7 mouse cellular contexts compared by ENCODE assay signal in genomic region chr10:119615240-119615885, GRCm38 (mm10).
A peak's percentile ranks its signal among the peaks of the same experiment; 100 is the strongest.
DNase-seq lines count a peak whose midpoint lies in the region; ATAC-seq and TF ChIP-seq lines count a peak whose summit lies in the region.

No protein-coding gene starts in this region.

- no peaks in the 10 kb centered on the region for H3K79me2 ChIP-seq in heart, adult 2 months (replicated peaks; ENCODE audit: control insufficient read depth, insufficient read depth, low read length)

- 71% methylated on average over 14 of the region's 14 CpGs for WGBS in embryonic facial prominence, embryonic 11.5 days
- WGBS in heart, adult 2 months, result 60% methylated on average over 14 of the region's 14 CpGs
- 68% methylated on average over 14 of the region's 14 CpGs for WGBS in limb, embryonic 15.5 days

- TF ChIP-seq EP300 in heart, adult 2 months (IDR thresholded peaks at IDR 0.05; ENCODE audit: insufficient read depth, low read depth, low read length), result no peak

- H3K4me2 ChIP-seq in embryonic facial prominence, embryonic 11.5 days (ENCODE audit: low read depth, low read length), result no peak overlapping the region
- 0 out of 2 replicates have a peak overlapping the region, but pooled peaks have one; percentile 0 for H3K4me2 ChIP-seq in limb, embryonic 15.5 days

- H3K27ac ChIP-seq in embryonic facial prominence, embryonic 11.5 days (replicated peaks; ENCODE audit: low read depth, low read length), result no peak overlapping the region
- H3K27ac ChIP-seq in heart, adult 2 months, result no peak overlapping the region
- peak overlapping the region; percentile 11; the same call in 1 of the 2 replicates for H3K27ac ChIP-seq in limb, embryonic 15.5 days

- no peaks in the 10 kb centered on the region for H3K27me3 ChIP-seq in embryonic facial prominence, embryonic 11.5 days (ENCODE audit: control insufficient read depth, insufficient read depth, low read length)
- no peaks in the 10 kb centered on the region for H3K27me3 ChIP-seq in heart, adult 2 months (ENCODE audit: control insufficient read depth, insufficient read depth, low read length)
- H3K27me3 ChIP-seq in limb, embryonic 15.5 days, result no peaks in the 10 kb centered on the region

- no peak overlapping the region for H3K9ac ChIP-seq in embryonic facial prominence, embryonic 11.5 days (replicated peaks; ENCODE audit: low read length)
- no peak overlapping the region for H3K9ac ChIP-seq in heart, adult 2 months (ENCODE audit: low read depth, low read length)
- H3K9ac ChIP-seq in limb, embryonic 15.5 days, result no peak overlapping the region

- H3K36me3 ChIP-seq in embryonic facial prominence, embryonic 11.5 days (replicated peaks; ENCODE audit: control insufficient read depth, insufficient read depth, low read depth, low read length), result no peaks in the 10 kb centered on the region
- H3K36me3 ChIP-seq in heart, adult 2 months (ENCODE audit: control insufficient read depth, insufficient read depth, low read length), result no peaks in the 10 kb centered on the region
- no peaks in the 10 kb centered on the region for H3K36me3 ChIP-seq in limb, embryonic 15.5 days

- peak; percentile 86 to 96 for DNase-seq in adrenal gland, adult (ENCODE audit: inconsistent age in 2 of 2, low spot score in 1 of 2)
- DNase-seq in embryonic facial prominence, embryonic 11.5 days (ENCODE audit: low spot score), result peak; percentile 67
- DNase-seq in heart, adult 2 months, result peak; percentile 74 to 79
- peak; percentile 79 for DNase-seq in kidney, adult 11 months
- DNase-seq in neural tube, embryonic 10.5 days (ENCODE audit: extremely low spot score, low spot score), result peak; percentile 36
- peak; percentile 81 to 89 for DNase-seq in urinary bladder, postnatal 36 days (ENCODE audit: low spot score in 2 of 2)

- no peak overlapping the region for H3K4me3 ChIP-seq in embryonic facial prominence, embryonic 11.5 days (ENCODE audit: low read depth, low read length)
- no peak overlapping the region for H3K4me3 ChIP-seq in heart, adult 2 months
- no peak overlapping the region for H3K4me3 ChIP-seq in limb, embryonic 15.5 days

- H3K4me1 ChIP-seq in embryonic facial prominence, embryonic 11.5 days (ENCODE audit: control insufficient read depth, insufficient read depth, low read length), result no peaks in the 10 kb centered on the region
- H3K4me1 ChIP-seq in heart, adult 2 months (ENCODE audit: control insufficient read depth, insufficient read depth, low read length), result peaks cover 4% of the 10 kb centered on the region
- peaks cover 24% of the 10 kb centered on the region for H3K4me1 ChIP-seq in limb, embryonic 15.5 days

- no peak for TF ChIP-seq POLR2A in heart, adult 2 months (IDR thresholded peaks at IDR 0.05; ENCODE audit: insufficient read depth, low read depth, low read length)

- TF ChIP-seq CTCF in heart, adult 2 months (IDR thresholded peaks at IDR 0.05), result no peak

- no peaks in the 10 kb centered on the region for H3K9me3 ChIP-seq in embryonic facial prominence, embryonic 11.5 days (replicated peaks; ENCODE audit: control insufficient read depth, low read length)
- H3K9me3 ChIP-seq in limb, embryonic 15.5 days, result no peaks in the 10 kb centered on the region

- intact Hi-C loops in heart, adult 2 months (cut with DNase I), result loop anchor here (10.0 kb wide), 1 partner anchor 241 kb away; no protein-coding TSS in a partner anchor

- peak; percentile 71; the same call in 1 of the 2 replicates for ATAC-seq in embryonic facial prominence, embryonic 11.5 days (replicated peaks; ENCODE audit: insufficient number of reproducible peaks, low FRiP score, low TSS enrichment, low read depth)
- peak; percentile 65; the same call in 1 of the 2 replicates for ATAC-seq in limb, embryonic 15.5 days (ENCODE audit: insufficient number of reproducible peaks, low FRiP score, low TSS enrichment, low read depth)

Comparison
In these comparisons a context has a peak if more than half of its experiments do, and no peak if none do; other contexts are left out.
1. DNase-seq: peak in every context shown above with its lines; median percentile 91 in adrenal gland, adult; 85 in urinary bladder, postnatal 36 days; 79 in kidney, adult 11 months; 76 in heart, adult 2 months; 67 in embryonic facial prominence, embryonic 11.5 days; 36 in neural tube, embryonic 10.5 days.